Mouse (Mus musculus) neural tube, embryonic 12.5 days (tissue): ENCODE measurements around the gene Efl1. TPM values are rescaled to one million over a fixed set of nuclear protein-coding genes. Genes with fewer than 3 reads are reported as not detected.
"Not testable (repeated sequence)": the region's sequence is repeated elsewhere in the genome, so short reads cannot be mapped to it uniquely, and the experiment has no call there.

Source experiments
- ATAC-seq: fragments of 200-750 bp; cut with Nextera tagmentation; 2 replicates; pipeline ENCODE4 v1.8.0; 2017; ENCODE audit warnings: low read depth, mild to moderate bottlenecking, moderate TSS enrichment, moderate library complexity; ENCODE audit not compliant: low FRiP score
- H3K27ac ChIP-seq: fragments of 300-500 bp; sonication (generic); 2 replicates; pipeline ENCODE4 v1.5.1; 2016
- H3K27me3 ChIP-seq: fragments of 300-500 bp; sonication (generic); replicated peaks from 2 replicates; pipeline ENCODE4 v1.6.1; 2016; ENCODE audit warnings: mild to moderate bottlenecking
- H3K36me3 ChIP-seq: fragments of 300-500 bp; sonication (generic); 2 replicates; pipeline ENCODE4 v1.6.1; 2016; ENCODE audit warnings: mild to moderate bottlenecking
- H3K4me1 ChIP-seq: fragments of 300-500 bp; sonication (generic); 2 replicates; pipeline ENCODE4 v1.6.1; 2016
- H3K4me2 ChIP-seq: fragments of 300-500 bp; sonication (generic); replicated peaks from 2 replicates; pipeline ENCODE4 v1.6.1; 2016; ENCODE audit warnings: mild to moderate bottlenecking
- H3K4me3 ChIP-seq: fragments of 300-500 bp; sonication (generic); 2 replicates; pipeline ENCODE4 v1.5.1; 2016
- H3K9ac ChIP-seq: fragments of 300-500 bp; sonication (generic); 2 replicates; pipeline ENCODE4 v1.6.1; 2016; ENCODE audit warnings: mild to moderate bottlenecking
- H3K9me3 ChIP-seq: fragments of 300-500 bp; sonication (generic); 2 replicates; pipeline ENCODE4 v1.6.1; 2016; ENCODE audit warnings: mild to moderate bottlenecking
- WGBS: fragments of 180-500 bp; shearing (Covaris S2); methylation state at CpG from one replicate; pipeline ENCODE4 v1.1.7; 2016; 5-methylcytosine and 5-hydroxymethylcytosine counted together
- polyA plus RNA-seq: library from polyadenylated mRNA; unstranded; fragments of >200 nt; fragmentation: Nextera tagmentation; extraction: Ambion mirVana; gene quantifications from 2 replicates; pipeline ENCODE4 v1.2.1, GENCODE M21; 2016

Efl1 gene
- polyA plus RNA-seq, 1 experiment from 2014 or later: 19.0 TPM

DNA sequence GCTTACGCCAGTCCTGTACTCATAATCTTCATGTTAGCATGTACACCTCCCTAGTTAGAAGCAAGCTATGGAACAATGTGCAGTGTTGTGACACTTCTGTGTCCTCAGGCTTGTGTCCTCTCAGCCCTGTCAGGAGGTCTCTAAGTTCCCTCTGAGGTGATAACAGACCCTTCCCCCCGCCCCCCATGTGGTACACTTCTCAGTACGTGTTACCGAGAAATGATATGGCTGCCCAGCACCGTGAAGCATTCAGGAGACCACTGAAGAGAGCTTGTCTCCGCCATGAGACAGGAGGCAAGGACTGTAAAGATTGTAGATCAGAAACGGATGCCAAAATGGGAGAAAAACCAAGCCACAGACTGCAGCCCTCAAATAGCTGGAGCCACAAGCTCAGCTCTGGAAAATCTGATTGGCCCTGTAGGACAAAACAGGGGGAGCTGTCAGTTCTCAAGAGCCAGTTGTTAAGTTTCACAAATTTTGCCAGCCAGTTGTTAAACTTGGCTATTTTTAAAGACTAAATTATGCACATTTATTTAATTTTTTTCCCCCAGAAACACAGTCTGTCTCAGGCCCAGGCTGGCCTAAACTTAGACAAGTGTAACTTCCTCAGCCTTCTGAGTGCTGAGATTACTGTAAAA lies 74.2 kb downstream of the Efl1 start:
- H3K27me3 ChIP-seq: no peaks in the 10 kb centered on the region
- no peak for ATAC-seq
- H3K36me3 ChIP-seq: no peaks in the 10 kb centered on the region
- 87% methylated on average over 7 of the region's 7 CpGs for WGBS
- peaks cover 19% of the 10 kb centered on the region for H3K4me1 ChIP-seq
- no peaks in the 10 kb centered on the region for H3K9me3 ChIP-seq
- no peak overlapping the region for H3K27ac ChIP-seq
- H3K9ac ChIP-seq: no peak overlapping the region
- H3K4me2 ChIP-seq: no peak overlapping the region
- H3K4me3 ChIP-seq: no peak overlapping the region

DNA sequence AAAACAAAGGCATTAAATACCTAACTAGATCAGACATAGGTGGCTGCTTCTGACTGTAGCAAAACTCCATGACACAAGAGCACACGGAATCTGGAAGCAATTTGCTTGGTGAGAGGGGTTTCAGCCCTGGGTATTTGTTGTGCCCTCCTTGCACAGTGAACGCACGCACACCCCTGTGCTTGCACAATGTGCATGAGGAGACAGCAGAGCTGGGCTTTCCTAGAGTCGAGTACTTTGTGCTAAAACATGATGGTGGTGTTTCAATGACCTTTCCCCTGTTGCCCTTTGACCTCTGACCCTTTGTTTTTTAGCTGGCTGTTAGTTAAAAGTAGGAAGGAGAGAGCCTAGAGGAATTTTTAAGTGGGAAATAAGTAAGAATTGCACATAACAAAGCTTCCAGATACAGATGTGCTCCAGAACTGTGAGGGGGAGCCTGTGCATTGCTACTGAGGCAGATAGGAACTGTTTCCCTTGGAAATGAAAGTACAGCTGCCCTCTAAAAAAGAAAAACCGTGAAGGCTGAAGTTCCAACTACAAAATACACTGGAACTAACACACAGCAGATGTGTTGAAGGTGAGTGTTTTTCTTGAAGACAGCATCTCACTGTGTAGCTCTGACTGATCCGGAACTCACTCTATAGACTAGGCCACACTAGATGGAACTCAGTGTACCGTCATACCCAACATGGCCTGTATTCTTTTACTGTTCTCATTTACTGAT lies 74.9 kb downstream of the Efl1 start:
- WGBS: 66% methylated on average over 7 of the region's 7 CpGs
- Histone ChIP-seq H3K27ac (no peak overlapping the region), H3K4me2 (no peak overlapping the region)

DNA sequence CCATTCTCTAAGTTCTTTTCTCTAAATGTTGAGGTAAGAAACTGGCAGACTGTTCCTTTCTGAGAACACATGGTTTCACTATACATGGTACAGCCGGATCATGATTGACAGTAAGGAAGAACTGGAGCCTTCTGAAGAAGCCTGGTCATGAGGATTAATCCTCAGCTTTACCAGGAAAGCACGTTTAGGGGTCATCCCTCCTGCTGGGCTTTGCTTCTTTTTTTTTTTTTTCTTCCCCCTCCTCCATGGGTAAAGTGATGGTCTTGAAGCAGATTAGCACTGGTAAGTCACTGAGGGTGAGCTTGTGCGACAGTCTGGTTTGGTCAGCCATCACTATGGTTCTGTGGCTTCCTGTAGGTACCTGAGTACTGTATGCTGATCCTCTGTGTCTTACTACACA lies 76.1 kb downstream of the Efl1 start:
- Histone ChIP-seq H3K36me3 (no peaks in the 10 kb centered on the region), H3K4me2 (no peak overlapping the region), H3K27me3 (no peaks in the 10 kb centered on the region), H3K9me3 (no peaks in the 10 kb centered on the region), H3K9ac (no peak overlapping the region), H3K4me3 (no peak overlapping the region), H3K4me1 (peaks cover 19% of the 10 kb centered on the region), H3K27ac (no peak overlapping the region)
- no peak for ATAC-seq
- 59% methylated on average over 3 of the region's 3 CpGs for WGBS

More for the DNA sequence above, 74.9 kb downstream of the Efl1 start:
- Histone ChIP-seq H3K36me3 (no peaks in the 10 kb centered on the region), H3K27me3 (no peaks in the 10 kb centered on the region), H3K4me1 (peaks cover 19% of the 10 kb centered on the region), H3K9me3 (no peaks in the 10 kb centered on the region), H3K4me3 (no peak overlapping the region), H3K9ac (no peak overlapping the region)
- ATAC-seq: no peak

DNA sequence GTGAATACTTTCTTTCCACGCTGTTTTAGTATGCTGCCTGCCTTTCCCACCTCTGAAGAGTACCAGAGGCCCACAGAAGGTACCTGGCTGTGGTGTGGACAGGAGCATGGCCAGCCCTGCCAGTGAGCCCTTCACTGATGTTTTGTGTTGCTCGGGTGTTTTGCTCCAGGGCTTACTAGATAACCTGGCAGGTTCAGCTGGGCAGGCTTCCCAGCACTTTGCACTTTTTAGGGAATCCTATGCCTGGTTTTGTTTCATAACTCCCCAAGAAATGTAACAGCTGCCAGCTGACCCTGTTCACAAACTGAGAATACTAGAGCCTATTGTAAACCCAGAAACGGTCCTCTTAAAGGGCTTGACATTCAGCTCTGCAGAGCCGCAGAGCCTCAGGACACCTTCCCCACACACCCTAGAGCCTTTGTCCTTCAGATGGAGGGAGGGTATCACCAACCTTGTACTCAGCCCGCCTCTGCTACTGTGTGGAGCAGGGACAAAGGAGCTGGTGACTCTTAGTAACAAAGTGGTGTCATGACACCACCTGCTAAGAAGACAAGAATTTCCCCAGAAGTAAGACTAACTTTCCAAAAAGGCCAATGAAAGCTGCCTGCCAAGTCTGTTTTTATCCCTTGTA lies 76.7 kb downstream of the Efl1 start:
- ATAC-seq: no peak
- no peak overlapping the region for H3K9ac ChIP-seq
- H3K36me3 ChIP-seq: no peaks in the 10 kb centered on the region
- 35% methylated on average over 5 of the region's 5 CpGs for WGBS
- H3K9me3 ChIP-seq: no peaks in the 10 kb centered on the region
- H3K27ac ChIP-seq: no peak overlapping the region
- no peaks in the 10 kb centered on the region for H3K27me3 ChIP-seq
- H3K4me2 ChIP-seq: no peak overlapping the region
- no peak overlapping the region for H3K4me3 ChIP-seq
- peaks cover 19% of the 10 kb centered on the region for H3K4me1 ChIP-seq

DNA sequence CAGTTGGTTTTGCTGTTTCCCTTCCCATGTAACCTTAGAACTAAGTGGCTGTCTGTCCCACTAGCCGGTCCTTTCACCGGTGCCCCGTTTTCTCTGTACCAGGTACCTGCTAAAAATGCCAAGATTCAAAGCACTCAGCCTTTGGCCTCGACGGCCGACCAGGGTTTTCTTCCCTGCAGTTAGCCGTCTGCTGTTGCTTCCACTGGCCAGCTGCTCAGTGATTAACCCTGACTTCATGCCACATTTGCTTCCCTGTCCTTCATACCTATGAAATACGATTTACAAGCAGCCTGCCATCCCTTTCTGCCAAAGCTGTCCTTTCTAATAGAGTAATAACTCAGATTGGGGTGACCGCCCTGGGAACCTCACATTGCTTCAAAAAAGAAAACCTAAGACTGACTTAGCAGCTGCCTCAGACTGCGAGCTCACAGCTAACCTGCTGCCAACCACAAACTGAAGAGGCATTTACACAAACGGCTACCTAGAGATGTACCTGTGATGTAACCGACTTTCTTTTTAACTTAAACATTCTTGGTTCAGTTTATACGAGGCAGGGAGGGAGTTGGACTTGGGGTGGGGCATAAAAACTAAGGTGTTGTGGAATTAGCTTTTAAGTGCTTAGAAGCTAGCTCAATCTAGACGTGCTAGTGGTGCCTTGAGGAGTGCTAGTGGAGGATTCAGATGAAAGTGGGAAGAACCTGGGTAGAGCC lies 77.5 kb downstream of the Efl1 start:
- H3K4me1 ChIP-seq: peaks cover 19% of the 10 kb centered on the region
- no peak overlapping the region for H3K27ac ChIP-seq
- H3K4me3 ChIP-seq: no peak overlapping the region
- ATAC-seq: no peak
- H3K36me3 ChIP-seq: no peaks in the 10 kb centered on the region
- no peaks in the 10 kb centered on the region for H3K9me3 ChIP-seq
- H3K27me3 ChIP-seq: no peaks in the 10 kb centered on the region
- WGBS: 46% methylated on average over 14 of the region's 14 CpGs
- H3K4me2 ChIP-seq: no peak overlapping the region
- no peak overlapping the region for H3K9ac ChIP-seq

DNA sequence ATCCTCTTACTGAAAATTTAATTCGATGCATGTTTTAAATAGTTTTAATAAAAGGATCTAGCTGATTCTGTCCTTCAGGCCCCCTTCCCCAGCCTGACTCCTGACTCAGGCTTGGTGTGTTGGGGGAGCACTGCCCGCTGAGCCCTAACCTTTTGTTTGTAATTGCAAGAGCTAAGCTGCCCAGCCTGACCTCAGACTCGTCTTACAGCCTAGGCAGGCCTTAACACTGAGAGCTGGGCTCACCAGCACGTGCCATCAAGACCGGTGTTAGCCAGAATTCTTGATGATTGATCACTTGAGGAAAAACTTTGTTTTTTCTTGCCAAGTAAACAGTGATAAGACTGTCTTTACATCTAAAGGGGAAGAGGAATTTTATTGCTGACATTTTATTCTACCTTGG lies 78.7 kb downstream of the Efl1 start:
- Histone ChIP-seq H3K27me3 (no peaks in the 10 kb centered on the region), H3K36me3 (no peaks in the 10 kb centered on the region), H3K9me3 (no peaks in the 10 kb centered on the region), H3K9ac (no peak overlapping the region), H3K4me1 (peaks cover 18% of the 10 kb centered on the region), H3K4me2 (no peak overlapping the region), H3K4me3 (no peak overlapping the region), H3K27ac (no peak overlapping the region)
- no peak for ATAC-seq
- WGBS: 50% methylated on average over 5 of the region's 5 CpGs

DNA sequence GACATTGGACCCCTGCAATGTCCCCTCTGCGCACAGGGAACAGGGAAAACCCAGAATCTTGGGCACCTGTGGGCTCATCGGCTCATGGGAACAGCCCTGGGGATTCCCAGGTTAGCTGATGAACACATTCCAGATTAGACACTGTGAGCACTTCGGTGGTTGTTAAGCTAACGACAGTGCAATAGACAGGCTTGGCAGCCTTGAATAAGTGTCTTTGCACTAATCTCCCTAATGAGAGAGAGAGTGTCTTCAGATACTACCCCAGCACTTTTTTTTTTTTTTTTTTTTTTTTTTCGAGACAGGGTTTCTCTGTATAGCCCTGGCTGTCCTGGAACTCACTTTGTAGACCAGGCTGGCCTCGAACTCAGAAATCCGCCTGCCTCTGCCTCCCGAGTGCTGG lies 80.6 kb downstream of the Efl1 start:
- H3K27me3 ChIP-seq, H3K4me3 ChIP-seq, ATAC-seq, H3K36me3 ChIP-seq, H3K9me3 ChIP-seq, H3K9ac ChIP-seq, H3K4me2 ChIP-seq, H3K27ac ChIP-seq: not testable (repeated sequence)
- H3K4me1 ChIP-seq: peaks cover 14% of the 10 kb centered on the region
- 89% methylated on average over 7 of the region's 8 CpGs for WGBS

DNA sequence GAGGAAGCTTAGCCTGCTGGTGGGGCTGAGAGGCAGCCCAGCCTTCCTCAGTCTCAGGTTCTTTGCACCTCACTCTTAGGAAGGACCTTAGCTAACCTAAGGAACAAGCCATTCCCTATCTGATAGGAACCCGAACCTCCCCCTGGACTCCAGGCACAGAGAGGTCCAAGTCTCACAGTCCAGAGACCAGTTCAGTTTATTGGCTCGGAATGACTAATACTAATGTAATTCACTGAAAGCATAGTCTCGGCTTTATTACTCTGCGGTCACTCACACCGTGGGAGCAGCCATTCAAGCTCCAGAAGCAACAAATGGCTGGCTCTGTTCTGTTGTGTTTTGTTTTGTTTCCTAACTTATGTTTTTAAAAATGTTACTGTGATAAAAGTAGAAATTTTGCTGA lies 84.7 kb downstream of the Efl1 start:
- H3K4me1 ChIP-seq: no peaks in the 10 kb centered on the region
- no peak overlapping the region for H3K9ac ChIP-seq
- H3K9me3 ChIP-seq: no peaks in the 10 kb centered on the region
- H3K4me3 ChIP-seq: no peak overlapping the region
- WGBS: 49% methylated on average over 5 of the region's 5 CpGs
- ATAC-seq: no peak
- no peak overlapping the region for H3K4me2 ChIP-seq
- no peak overlapping the region for H3K27ac ChIP-seq
- no peaks in the 10 kb centered on the region for H3K27me3 ChIP-seq
- no peaks in the 10 kb centered on the region for H3K36me3 ChIP-seq

DNA sequence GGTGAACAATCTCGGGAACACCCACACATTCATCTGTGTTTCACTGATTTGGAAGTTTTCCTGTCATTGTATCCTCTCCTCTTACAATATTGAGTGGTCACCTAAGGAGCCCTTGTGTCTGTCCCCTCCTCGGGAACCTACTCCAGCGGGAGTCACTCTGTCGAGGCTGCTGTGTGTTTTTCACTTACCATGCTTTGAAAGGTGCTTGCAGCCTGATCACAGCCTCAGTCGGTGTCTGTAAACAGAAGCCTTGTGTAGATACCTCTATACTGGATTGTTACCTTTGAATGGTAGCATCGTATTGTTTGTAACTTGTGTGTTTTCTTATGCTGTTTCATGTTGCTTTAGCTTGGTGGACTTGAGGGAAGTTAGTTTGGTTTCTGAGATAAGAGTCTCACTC lies 85.6 kb downstream of the Efl1 start:
- Histone ChIP-seq H3K27ac (no peak overlapping the region), H3K36me3 (no peaks in the 10 kb centered on the region), H3K4me2 (no peak overlapping the region), H3K27me3 (no peaks in the 10 kb centered on the region), H3K4me3 (no peak overlapping the region), H3K9me3 (no peaks in the 10 kb centered on the region), H3K4me1 (no peaks in the 10 kb centered on the region), H3K9ac (no peak overlapping the region)
- no peak for ATAC-seq
- 79% methylated on average over 6 of the region's 6 CpGs for WGBS

DNA sequence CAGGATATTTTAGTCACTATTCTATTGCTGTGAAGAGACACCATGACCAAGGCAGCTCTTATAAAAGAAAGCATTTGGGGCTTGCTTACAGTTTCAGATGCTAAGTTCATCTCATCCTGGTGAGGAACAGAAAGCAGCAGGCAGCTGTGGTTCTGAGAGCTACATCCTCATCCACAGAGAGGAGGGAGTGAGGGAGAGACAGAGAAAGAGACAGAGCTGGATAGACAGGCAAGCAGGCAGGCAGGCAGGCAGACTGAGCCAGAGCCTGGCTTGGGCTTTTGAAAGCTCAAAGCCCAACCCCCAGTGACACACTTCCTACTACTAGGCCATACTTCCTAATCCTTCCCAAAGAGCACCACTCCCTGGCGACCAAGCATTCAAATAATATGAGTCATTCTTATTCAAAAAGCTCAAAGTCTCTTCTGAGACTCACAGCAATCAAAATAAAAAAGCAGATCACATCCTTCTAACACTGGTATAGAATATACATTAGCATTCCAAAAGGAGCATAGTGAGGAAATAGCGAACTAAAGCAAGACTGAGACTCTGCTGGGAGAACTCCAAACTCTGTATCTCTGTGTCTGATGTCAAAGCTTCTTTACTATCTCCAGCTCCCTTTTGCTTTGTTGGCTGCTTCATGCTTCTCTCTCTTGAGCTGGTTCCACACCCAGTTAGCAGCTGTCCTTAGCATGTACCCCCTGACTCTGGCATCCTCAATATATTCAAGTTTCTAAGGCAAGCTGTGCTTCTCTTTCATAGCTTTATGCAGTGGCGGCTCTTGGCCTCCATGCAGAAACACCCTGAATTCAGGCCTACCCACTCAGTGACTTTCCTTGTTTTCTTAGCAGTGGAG lies 86.6 kb downstream of the Efl1 start:
- no peaks in the 10 kb centered on the region for H3K9me3 ChIP-seq
- no peaks in the 10 kb centered on the region for H3K36me3 ChIP-seq
- WGBS: 90% methylated on average over 3 of the region's 3 CpGs
- no peak overlapping the region for H3K27ac ChIP-seq
- H3K4me2 ChIP-seq: no peak overlapping the region
- no peak overlapping the region for H3K9ac ChIP-seq
- no peaks in the 10 kb centered on the region for H3K27me3 ChIP-seq
- no peaks in the 10 kb centered on the region for H3K4me1 ChIP-seq
- H3K4me3 ChIP-seq: no peak overlapping the region
- ATAC-seq: no peak

DNA sequence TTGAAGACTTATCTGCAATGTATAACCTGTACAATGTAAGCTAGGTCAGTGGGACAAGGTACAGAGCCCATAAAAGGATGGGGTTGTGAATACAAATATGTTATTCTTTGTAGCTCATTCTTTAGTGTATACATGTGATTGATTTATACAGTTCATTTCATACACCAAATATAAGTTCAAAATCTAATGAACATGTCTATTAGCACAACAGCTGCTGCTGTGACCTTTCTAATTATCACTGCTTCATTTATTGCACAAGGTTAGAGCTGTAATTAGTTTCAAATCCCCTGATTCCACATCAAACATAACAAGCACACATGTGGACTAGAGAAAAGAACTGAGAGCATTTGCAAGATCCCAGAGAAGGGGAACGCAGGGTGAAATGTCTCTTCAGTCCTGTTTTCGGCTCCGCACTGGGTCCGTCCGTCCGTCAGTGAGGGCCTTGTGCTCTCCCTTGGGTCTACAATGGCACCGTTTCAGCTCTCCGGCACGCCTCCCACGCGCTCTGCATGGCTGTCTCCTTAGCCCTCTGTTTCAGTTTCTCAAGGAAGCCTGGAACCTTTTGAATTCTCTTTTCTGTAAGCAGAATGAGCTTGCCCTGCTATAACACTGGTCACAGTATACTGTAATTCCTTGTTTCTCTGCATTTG lies 94.8 kb downstream of the Efl1 start:
- ATAC-seq: no peak; the same call in 1 of the 2 replicates
- H3K27ac ChIP-seq: no peak overlapping the region

More for the DNA sequence above, 94.8 kb downstream of the Efl1 start:
- Histone ChIP-seq H3K27me3 (no peaks in the 10 kb centered on the region), H3K4me1 (peaks cover 6% of the 10 kb centered on the region), H3K36me3 (no peaks in the 10 kb centered on the region), H3K4me3 (no peak overlapping the region), H3K9ac (no peak overlapping the region), H3K4me2 (peak overlapping the region; percentile 12; the same call in 1 of the 2 replicates), H3K9me3 (no peaks in the 10 kb centered on the region)
- WGBS: 75% methylated on average over 11 of the region's 11 CpGs
